Mouse (Mus musculus) liver, embryonic 14.5 days (tissue): ENCODE results near the gene Plxnb2.

Experiments used
- CTCF ChIP-seq: IDR thresholded peaks from 2 replicates; pipeline ENCODE4 v1.5.1; 2016; ENCODE audit warnings: antibody characterized with exemption, low read depth, control low read depth
- EP300 ChIP-seq: IDR thresholded peaks from 2 replicates; pipeline ENCODE4 v1.6.1; 2016; ENCODE audit warnings: antibody characterized with exemption, low read depth

GRCm38 (mm10) chr15:89179630-89179964, 991 bp downstream of the Plxnb2 start:
- TF ChIP-seq CTCF, result no peak
- TF ChIP-seq EP300, result no peak
